Mouse (Mus musculus) stomach, postnatal 0 days (tissue): Measurements from ENCODE around the gene Camk1.

ENCODE experiments used
- CTCF ChIP-seq: IDR thresholded peaks from 2 replicates; pipeline ENCODE4 v1.5.1; 2016; ENCODE audit warnings: antibody characterized with exemption, low read depth, mild to moderate bottlenecking, moderate library complexity
- EP300 ChIP-seq: optimal IDR thresholded peaks from 2 replicates; pipeline ENCODE3; 2016; ENCODE audit warnings: antibody characterized with exemption

- TF ChIP-seq CTCF (peak; percentile 44; the same call in 1 of the 2 replicates), EP300 (peak; percentile 93)
These were observed 34.0 kb upstream of the Camk1 start, which contains the start of the genes Tada3 and Arpc4 for GRCm38 (mm10) chr6:113377496-113378385.
